Mouse (Mus musculus): ENCODE measurements around the gene Ccdc78.
A peak's percentile ranks its signal among the peaks of the same experiment; 100 is the strongest.
"Not testable (repeated sequence)": the region's sequence is repeated elsewhere in the genome, so short reads cannot be mapped to it uniquely, and the experiment has no call there.

Ccdc78 gene

GRCm38 (mm10) chr17:25786280-25786679, at the start of gene Ccdc78:
Gene Ccdc78, plus strand, starts transcription at chr17:25786580.
- DNase-seq (ENCODE audit: low read depth) = no peak

DNA sequence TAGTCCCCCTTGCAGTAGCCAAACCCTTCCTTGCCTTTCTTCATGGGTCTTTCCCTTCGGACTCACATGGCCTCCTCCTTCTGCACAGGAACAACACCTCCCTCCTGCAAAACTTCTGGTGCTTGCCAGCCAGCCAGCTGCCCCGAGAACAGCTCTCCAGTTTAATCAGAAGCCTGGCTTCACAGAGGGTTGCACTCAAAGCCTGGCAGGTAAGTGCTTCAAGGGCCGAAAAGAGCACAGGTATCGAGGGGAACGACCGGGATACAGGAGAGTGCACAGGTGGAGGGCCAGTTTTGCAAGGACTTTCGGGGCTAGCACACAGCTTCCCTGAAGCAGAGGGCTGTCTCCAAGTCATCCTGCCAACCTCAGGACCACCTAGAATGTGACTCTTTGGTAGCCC, 47.5 kb upstream of the Ccdc78 start:
- no peak for DNase-seq (ENCODE audit: low read depth)

DNA sequence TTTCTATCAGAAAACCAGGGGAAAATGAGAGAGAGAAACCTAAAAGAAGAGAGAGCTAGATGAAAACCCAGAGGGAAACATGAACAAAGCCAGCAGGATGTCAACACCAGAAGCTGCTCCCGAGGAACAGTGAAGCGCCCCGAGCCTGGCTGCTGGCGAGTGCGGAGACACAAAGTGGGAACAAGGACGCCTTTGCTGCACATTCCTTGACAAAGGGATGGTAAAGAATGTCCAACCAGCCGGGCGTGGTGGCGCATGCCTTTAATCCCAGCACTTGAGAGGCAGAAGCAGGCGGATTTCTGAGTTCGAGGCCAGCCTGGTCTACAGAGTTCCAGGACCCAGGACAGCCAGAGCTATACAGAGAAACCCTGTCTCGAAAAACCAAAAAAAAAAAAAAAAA, 44.9 kb upstream of the Ccdc78 start:
- DNase-seq (ENCODE audit: low read depth) = not testable (repeated sequence)

GRCm38 (mm10) chr17:25743831-25744230, 42.5 kb upstream of the Ccdc78 start:
- DNase-seq (ENCODE audit: low read depth) = no peak

DNA sequence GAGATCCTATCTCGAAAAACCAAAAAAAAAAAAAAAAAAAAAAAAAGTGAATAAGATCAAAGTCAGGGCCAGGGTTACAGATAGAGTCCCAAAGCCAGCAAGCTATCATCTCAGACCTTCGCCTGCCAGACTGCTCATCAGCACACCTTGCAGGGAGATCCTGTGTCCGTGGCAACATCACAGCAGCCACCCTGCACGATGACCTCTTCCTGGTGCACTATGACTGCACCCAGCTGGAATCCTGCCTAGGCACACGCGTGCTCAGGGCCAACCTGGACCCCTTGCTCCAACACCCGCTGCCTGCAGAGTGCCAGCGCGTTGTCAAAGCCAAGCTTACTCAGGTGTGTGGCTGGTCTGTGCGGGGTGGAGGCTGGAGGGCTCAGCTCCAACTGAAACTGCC, 42.1 kb upstream of the Ccdc78 start:
- no peak for DNase-seq (ENCODE audit: low read depth)

DNA sequence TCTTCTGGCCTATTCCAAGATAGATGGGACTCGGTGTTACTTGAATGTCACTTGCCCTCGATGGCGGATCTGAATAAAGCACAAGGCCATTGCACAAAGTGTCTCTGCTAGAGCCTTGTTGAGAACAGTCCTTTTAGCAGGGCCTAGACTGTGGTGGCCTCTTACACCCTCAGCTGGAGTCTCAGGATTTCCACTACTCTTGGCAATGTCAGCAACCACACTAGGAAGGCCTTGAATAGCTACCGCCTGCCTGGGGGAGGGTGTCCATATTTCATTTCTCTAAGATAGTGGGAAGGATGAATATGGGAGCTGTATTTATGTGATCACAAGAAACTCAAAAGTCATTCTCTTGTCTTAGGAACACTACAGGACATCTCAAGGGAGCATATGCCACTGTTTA, 38.1 kb upstream of the Ccdc78 start:
- no peak for DNase-seq (ENCODE audit: low read depth)

DNA sequence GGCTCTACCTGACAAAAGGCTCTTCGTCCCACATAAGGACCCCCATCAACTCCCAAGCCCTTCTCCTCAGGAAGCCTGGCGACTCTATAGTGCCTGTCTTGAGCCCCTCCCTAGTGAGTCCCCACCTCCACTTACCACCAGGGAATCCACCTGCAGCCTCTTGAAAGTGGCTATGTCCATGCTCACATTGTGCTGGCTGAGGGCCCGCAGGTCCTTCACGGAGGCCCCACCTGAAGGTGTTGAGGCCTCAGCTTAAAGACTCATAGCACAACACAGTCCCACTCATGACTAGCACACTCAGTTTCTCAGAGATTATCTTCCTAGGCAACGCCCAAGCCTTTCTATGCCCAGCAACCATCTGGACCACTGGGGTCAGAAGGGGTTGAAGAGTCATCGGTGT, 37.1 kb upstream of the Ccdc78 start:
- no peak for DNase-seq (ENCODE audit: low read depth)

DNA sequence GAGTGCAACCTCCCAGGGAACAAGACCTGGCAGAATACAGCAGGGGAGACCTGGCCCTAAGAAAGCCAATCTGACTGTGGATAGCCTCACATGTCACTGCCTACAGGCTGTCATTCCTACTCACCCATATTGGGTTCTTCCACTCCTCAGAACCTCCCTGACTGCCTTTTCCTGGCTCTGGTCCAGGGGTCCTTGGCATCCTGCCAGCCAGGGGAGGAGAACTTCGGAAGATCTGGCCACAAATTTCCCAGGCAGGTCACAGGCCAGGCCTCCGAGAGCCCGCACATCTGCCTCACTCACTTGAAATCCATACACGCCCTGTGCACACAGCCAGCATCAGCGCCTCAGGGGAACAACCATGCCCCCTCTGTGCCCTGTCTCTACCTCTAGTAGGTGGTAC, 34.9 kb upstream of the Ccdc78 start:
- DNase-seq (ENCODE audit: low read depth) = no peak

DNA sequence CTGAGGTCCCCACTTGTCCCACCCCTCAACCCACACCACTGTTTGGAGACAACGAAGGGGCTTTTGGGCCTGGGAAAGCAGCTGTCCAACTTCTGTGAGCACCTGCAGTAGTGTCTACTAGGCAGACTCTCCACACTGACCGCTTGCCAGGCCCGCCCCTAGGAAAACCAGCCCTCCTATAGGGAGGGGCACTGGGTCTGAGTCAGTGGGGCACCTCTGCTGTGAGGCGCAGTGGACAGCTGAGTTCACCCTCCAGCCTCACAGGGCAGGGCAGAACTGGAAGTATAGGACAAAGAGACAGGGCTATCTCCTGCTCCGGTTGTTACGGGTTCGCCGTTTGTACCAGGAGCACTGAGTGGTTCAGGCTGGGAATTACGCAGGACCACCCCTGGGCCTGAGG, 32.1 kb upstream of the Ccdc78 start, which contains the start of gene Msln:
Msln (minus strand) TSS at position 138 of the 400 bp plus-strand sequence.
- DNase-seq (ENCODE audit: low read depth) = no peak

GRCm38 (mm10) chr17:25755086-25755485, 31.3 kb upstream of the Ccdc78 start:
- no peak for DNase-seq (ENCODE audit: low read depth)

DNA sequence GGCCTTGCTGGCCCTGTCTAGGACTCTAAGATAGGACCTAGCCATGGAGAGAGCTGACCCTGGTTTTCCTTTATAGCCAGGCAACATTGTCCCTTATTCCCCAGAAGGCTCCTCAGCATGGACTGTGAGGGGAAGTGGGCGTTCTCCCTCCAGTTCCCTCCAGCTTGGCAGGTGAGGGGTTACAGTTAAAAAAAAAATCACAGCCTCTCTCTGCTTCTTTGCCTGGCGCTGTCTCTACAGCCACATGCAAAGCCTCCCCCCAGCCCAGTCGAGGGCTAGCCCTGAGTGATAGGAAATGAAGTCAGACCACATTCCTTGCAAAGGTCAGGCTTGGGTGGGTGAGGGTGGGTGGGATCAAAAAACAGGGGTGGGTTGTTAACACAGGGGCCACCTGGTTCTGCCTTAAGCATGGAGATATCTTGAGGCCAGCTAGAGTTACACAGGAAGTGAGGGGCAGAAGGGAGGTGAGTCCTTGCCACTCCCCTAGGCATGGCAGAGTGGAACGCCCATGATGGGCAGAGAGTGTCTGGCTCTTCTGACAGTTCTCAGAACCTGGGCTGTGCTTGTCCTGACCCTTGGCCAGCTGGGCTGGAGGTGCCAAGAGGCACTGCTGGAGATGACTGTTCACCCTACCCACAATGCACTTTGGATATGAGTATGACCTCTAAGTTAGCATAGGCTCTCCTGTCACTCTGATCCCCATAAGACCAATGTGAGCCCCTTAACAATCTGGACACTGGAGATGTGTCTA, 30.6 kb upstream of the Ccdc78 start:
- DNase-seq (ENCODE audit: low read depth) = no peak

DNA sequence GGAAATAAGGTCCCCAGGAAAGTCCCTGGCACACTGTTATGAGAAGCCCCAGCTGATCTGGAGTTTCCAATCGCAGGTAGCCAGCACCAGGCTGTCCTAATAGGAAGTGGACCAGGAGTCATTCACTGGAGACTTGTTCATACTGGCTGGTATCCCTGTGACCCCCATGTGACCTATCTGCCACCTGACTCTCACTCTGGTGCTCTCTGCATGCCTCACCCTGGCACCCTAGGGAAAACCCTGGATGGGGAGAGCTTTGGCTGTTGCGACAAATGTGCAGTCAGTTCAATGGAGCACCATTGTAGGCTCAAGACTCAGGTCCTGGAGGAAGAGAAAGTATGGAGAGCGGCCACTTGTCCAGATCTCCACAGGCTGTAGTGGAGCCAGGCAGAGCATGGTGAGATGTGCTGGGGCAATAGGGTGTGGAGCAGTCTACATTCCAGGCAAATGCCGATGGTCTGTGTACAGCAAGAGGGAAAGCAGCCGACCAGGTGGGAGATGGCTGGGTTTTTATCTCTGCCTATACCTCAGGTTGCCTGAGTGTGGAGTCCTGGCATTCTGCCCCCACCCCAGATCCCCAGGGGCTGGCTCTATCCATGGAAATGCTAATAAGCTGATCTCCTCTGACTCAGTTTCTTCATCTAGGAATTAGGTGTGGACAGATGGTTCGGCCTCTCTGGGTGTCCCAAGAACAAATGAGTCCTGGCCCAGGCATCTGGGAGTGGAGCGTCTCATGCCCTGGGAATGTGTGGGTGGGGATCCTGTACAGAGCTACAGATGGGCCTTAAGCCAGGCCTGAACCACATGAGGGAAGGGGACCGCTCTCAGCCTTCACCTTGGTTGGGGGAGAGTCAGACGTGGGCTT, 29.8 kb upstream of the Ccdc78 start:
- no peak for DNase-seq (ENCODE audit: low read depth)

- DNase-seq (ENCODE audit: low read depth) = no peak
Observed at GRCm38 (mm10) chr17:25757691-25758090, 28.7 kb upstream of the Ccdc78 start.

DNA sequence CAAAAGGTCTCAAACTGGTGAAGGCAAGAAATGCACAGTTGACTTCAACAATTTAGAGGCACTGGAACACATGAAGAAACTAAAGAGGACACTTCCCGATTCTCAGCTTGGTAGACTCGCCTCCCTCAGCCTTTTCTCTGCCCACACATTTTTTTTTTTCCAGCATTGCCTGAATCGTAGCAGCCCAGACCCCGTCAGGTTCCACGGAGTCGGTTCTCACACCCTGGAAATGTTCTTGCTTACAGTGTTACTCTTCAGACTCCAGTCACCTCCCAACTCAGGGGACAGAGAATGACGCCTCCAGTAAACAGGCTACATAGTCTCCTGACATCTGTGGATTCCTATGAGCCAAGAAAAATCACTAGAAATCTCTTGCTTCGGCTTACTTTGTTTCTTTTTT, 26.2 kb upstream of the Ccdc78 start:
- no peak for DNase-seq (ENCODE audit: low read depth)

- no peak for DNase-seq (ENCODE audit: low read depth)
Observed at GRCm38 (mm10) chr17:25761561-25761970, 24.8 kb upstream of the Ccdc78 start.

- DNase-seq (ENCODE audit: low read depth) = no peak
Observed at GRCm38 (mm10) chr17:25762591-25762990, 23.8 kb upstream of the Ccdc78 start.

- no peak for DNase-seq (ENCODE audit: low read depth)
Observed at GRCm38 (mm10) chr17:25765886-25766285, 20.5 kb upstream of the Ccdc78 start.

- DNase-seq (ENCODE audit: low read depth) = no peak
Observed at GRCm38 (mm10) chr17:25769331-25769730, 17.0 kb upstream of the Ccdc78 start.

- peak; percentile 99 for DNase-seq (ENCODE audit: low read depth)
Observed at GRCm38 (mm10) chr17:25773549-25774120, 12.7 kb upstream of the Ccdc78 start, which contains the start of gene Narfl. Gene Narfl, plus strand, starts transcription at chr17:25773776.

- DNase-seq (ENCODE audit: low read depth) = no peak
Observed at GRCm38 (mm10) chr17:25775318-25776062, 10.9 kb upstream of the Ccdc78 start.

GRCm38 (mm10) chr17:25777948-25778347, 8.4 kb upstream of the Ccdc78 start:
- DNase-seq (ENCODE audit: low read depth) = no peak

- DNase-seq (ENCODE audit: low read depth) = no peak
Observed at GRCm38 (mm10) chr17:25781339-25781738, 5.0 kb upstream of the Ccdc78 start.

All from induced T-regulatory cell, adult 2 months (primary cell).